Mouse (Mus musculus) heart, embryonic 16.5 days (tissue): ENCODE results near the gene Tes3-ps. TPM values are rescaled to one million over a fixed set of nuclear protein-coding genes. Genes with fewer than 3 reads are reported as not detected.
A peak's percentile ranks its signal among the peaks of the same experiment; 100 is the strongest.

ENCODE experiments used
- ATAC-seq: fragments of 200-750 bp; cut with Nextera tagmentation; replicated peaks from 2 replicates; pipeline ENCODE4 v1.8.0; 2017; ENCODE audit warnings: moderate number of reproducible peaks; ENCODE audit not compliant: insufficient read depth, low FRiP score; ENCODE audit errors: extremely low read depth
- H3K27ac ChIP-seq: fragments of 300-500 bp; sonication (generic); 2 replicates; pipeline ENCODE4 v1.5.1; 2014; ENCODE audit warnings: mild to moderate bottlenecking, low read length, control low read depth, moderate library complexity
- H3K27me3 ChIP-seq: fragments of 300-500 bp; sonication (generic); 2 replicates; pipeline ENCODE4 v1.6.1; 2014; ENCODE audit warnings: low read length, mixed read lengths; ENCODE audit not compliant: control insufficient read depth, insufficient read depth
- H3K36me3 ChIP-seq: fragments of 300-500 bp; sonication (generic); 2 replicates; pipeline ENCODE4 v1.6.1; 2014; ENCODE audit not compliant: control insufficient read depth, insufficient read depth
- H3K4me1 ChIP-seq: fragments of 300-500 bp; sonication (generic); 2 replicates; pipeline ENCODE4 v1.6.1; 2014; ENCODE audit warnings: low read length, mixed read lengths; ENCODE audit not compliant: control insufficient read depth, insufficient read depth
- H3K4me2 ChIP-seq: fragments of 300-500 bp; sonication (generic); 2 replicates; pipeline ENCODE4 v1.6.1; 2014; ENCODE audit warnings: low read depth, mild to moderate bottlenecking, control low read depth, low read length
- H3K4me3 ChIP-seq: fragments of 300-500 bp; sonication (generic); 2 replicates; pipeline ENCODE4 v1.5.1; 2014; ENCODE audit warnings: mild to moderate bottlenecking, control low read depth, low read length
- H3K9ac ChIP-seq: fragments of 300-500 bp; sonication (generic); 2 replicates; pipeline ENCODE4 v1.6.1; 2014; ENCODE audit warnings: low read length, control low read depth
- H3K9me3 ChIP-seq: fragments of 300-500 bp; sonication (generic); replicated peaks from 2 replicates; pipeline ENCODE4 v1.6.1; 2016; ENCODE audit warnings: low read length; ENCODE audit not compliant: control insufficient read depth
- WGBS: fragments of 180-500 bp; shearing (Covaris S2); extraction: QIAGEN DNeasy Blood & Tissue Kit; methylation state at CpG from one replicate; pipeline ENCODE4 v1.1.7; 2014; 5-methylcytosine and 5-hydroxymethylcytosine counted together
- polyA plus RNA-seq: library from polyadenylated mRNA; unstranded; fragments of >200 nt; fragmentation: Nextera tagmentation; extraction: Ambion mirVana; gene quantifications from 2 replicates; pipeline ENCODE4 v1.2.1, GENCODE M21; 2015

Gene Tes3-ps
- polyA plus RNA-seq, 1 experiment from 2014 or later = 1.1 TPM

DNA sequence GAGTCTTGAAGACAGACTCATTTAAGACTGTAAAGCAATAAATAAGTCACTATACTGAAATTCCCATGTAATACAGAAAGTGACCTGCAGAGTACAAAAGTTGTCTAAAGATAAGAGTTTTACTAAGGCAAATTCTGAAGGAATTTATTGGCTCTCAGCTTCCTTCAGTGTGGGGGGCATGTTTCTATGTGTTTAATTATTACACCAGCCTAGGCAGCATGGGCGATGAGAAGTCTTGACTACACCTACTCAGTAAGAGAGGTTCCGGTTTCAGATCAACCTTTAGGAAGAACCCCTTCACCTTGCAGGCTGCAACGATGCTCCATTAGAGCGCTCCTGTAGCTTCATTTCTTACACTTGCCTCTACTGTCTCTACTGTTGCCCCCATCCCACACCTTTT, 37.5 kb downstream of the Tes3-ps start:
- no peaks in the 10 kb centered on the region for H3K36me3 ChIP-seq
- H3K27me3 ChIP-seq = no peaks in the 10 kb centered on the region
- no peak overlapping the region for H3K9ac ChIP-seq
- H3K27ac ChIP-seq = no peak overlapping the region
- WGBS = 95% methylated on average over 4 of the region's 4 CpGs
- no peak overlapping the region for H3K4me3 ChIP-seq
- no peaks in the 10 kb centered on the region for H3K9me3 ChIP-seq
- no peak overlapping the region for H3K4me2 ChIP-seq
- H3K4me1 ChIP-seq = no peaks in the 10 kb centered on the region
- no peak for ATAC-seq

- no peak overlapping the region for H3K4me3 ChIP-seq
- H3K9ac ChIP-seq = no peak overlapping the region
- 95% methylated on average over 1 of the region's 1 CpGs for WGBS
- no peaks in the 10 kb centered on the region for H3K36me3 ChIP-seq
- H3K4me2 ChIP-seq = no peak overlapping the region
- no peaks in the 10 kb centered on the region for H3K4me1 ChIP-seq
- no peaks in the 10 kb centered on the region for H3K9me3 ChIP-seq
- no peak overlapping the region for H3K27ac ChIP-seq
- no peaks in the 10 kb centered on the region for H3K27me3 ChIP-seq
- no peak for ATAC-seq
Measured at GRCm38 (mm10) chr13:49536946-49537345, 43.8 kb downstream of the Tes3-ps start.

GRCm38 (mm10) chr13:49538693-49539092, 45.6 kb downstream of the Tes3-ps start:
- Histone ChIP-seq H3K4me1 (no peaks in the 10 kb centered on the region), H3K9me3 (no peaks in the 10 kb centered on the region), H3K36me3 (no peaks in the 10 kb centered on the region), H3K27ac (no peak overlapping the region; the same call in 1 of the 2 replicates), H3K9ac (no peak overlapping the region), H3K4me3 (no peak overlapping the region), H3K4me2 (no peak overlapping the region), H3K27me3 (no peaks in the 10 kb centered on the region)
- no peak for ATAC-seq
- WGBS = 85% methylated on average over 1 of the region's 1 CpGs

DNA sequence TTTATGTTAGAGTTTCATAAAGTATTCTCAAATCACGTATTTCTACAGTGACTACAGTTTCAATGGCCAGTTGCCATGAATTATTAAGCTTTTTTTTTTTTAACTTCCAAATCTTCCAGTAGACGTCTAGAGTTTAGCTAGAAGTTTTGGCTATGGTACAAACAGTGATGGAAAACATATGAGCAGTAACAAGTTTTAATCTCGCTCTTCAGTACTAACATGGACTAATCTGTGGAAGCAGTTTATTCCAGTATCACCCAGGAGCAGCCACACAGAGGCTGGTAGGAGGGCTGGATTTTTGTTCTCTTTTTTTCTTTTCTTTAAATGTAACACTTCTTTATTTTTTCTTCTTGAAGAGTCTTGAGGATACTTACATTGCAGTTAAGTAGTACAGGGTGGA, 51.2 kb downstream of the Tes3-ps start, which contains the start of gene Aspn:
Gene Aspn (plus strand): TSS at position 165 of the 400 bp plus-strand sequence.
- 52% methylated on average over 3 of the region's 3 CpGs for WGBS
- Histone ChIP-seq H3K9me3 (no peaks in the 10 kb centered on the region), H3K9ac (no peak within 1 kb of the TSS), H3K4me3 (no peak within 1 kb of the TSS), H3K4me1 (no peaks in the 10 kb centered on the region), H3K36me3 (no peaks in the 10 kb centered on the region), H3K27ac (peak within 1 kb of the TSS; percentile 62), H3K27me3 (no peaks in the 10 kb centered on the region), H3K4me2 (no peak within 1 kb of the TSS)
- no peak for ATAC-seq

GRCm38 (mm10) chr13:49545646-49546045, 52.5 kb downstream of the Tes3-ps start:
- Histone ChIP-seq H3K4me3 (peak overlapping the region; percentile 24), H3K4me1 (no peaks in the 10 kb centered on the region), H3K36me3 (no peaks in the 10 kb centered on the region), H3K9ac (no peak overlapping the region), H3K27ac (peak overlapping the region; percentile 61; the same call in 1 of the 2 replicates), H3K4me2 (no peak overlapping the region), H3K9me3 (no peaks in the 10 kb centered on the region), H3K27me3 (no peaks in the 10 kb centered on the region)
- WGBS = 19% methylated on average over 3 of the region's 3 CpGs
- ATAC-seq = no peak

Other genes with a start within 250 kb of the Tes3-ps start
- gene Susd3, start 244.6 kb upstream of the Tes3-ps start, polyA plus RNA-seq = 1.4 and 1.8 TPM in 2 replicates
- gene Fgd3, start 173.0 kb upstream of the Tes3-ps start, polyA plus RNA-seq = 0.22 and 0.29 TPM in 2 replicates
- 55.9 and 59.8 TPM in 2 replicates for gene Bicd2, start 151.7 kb upstream of the Tes3-ps start, polyA plus RNA-seq
- gene Ippk, start 72.1 kb upstream of the Tes3-ps start, polyA plus RNA-seq = 11.1 and 11.8 TPM in 2 replicates
- 5.0 and 5.8 TPM in 2 replicates for gene Ecm2, start 11.5 kb downstream of the Tes3-ps start, polyA plus RNA-seq
- 32.2 and 45.0 TPM in 2 replicates for gene Aspn, start 51.1 kb downstream of the Tes3-ps start, polyA plus RNA-seq
- gene Omd, start 89.1 kb downstream of the Tes3-ps start, polyA plus RNA-seq = 0.74 and 1.3 TPM in 2 replicates
- gene Ogn, start 114.7 kb downstream of the Tes3-ps start, polyA plus RNA-seq = 49.8 and 53.8 TPM in 2 replicates
- gene Cenpp, start 159.5 kb downstream of the Tes3-ps start, polyA plus RNA-seq = 25.5 and 28.1 TPM in 2 replicates
- 11.5 TPM in 2 replicates for gene Nol8, start 159.8 kb downstream of the Tes3-ps start, polyA plus RNA-seq
- gene Iars, start 188.8 kb downstream of the Tes3-ps start, polyA plus RNA-seq = 49.1 and 52.6 TPM in 2 replicates